Mouse (Mus musculus): ENCODE measurements around the gene Zfp839.

DNA sequence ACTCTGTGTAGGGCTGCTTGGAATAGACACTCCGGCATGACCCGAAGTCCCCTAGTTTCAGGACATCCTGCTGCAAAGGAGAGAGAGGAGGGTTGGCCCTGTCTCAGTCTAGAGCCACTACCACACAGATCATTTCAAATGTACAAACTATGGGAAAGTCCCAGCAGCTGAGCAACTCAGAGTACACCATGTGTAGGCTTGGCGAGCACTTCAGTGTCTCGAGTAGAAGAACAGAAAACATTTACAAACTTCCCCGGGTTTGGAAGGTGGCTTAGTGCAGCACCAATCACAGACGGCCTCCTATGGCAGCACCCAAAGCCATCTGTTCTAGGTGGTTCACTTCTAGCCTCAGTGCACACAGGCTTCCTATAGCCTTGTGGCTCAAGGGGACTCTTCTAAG is 36.4 kb upstream of the Zfp839 start:
- TF ChIP-seq CTCF (IDR thresholded peaks at IDR 0.05; ENCODE audit: low read depth) (no peak), EP300 (IDR thresholded peaks at IDR 0.05; ENCODE audit: low read depth) (no peak)

Measured in liver, postnatal 0 days (tissue).